Mouse (Mus musculus) lung, postnatal 10 days (tissue): ENCODE measurements at regions not wholly inside any gene's neighbourhood (a gene's known extent, or its start where the extent isn't known, plus 50 kb on each side); places are given as distances from the start of the nearest gene placed in this dataset.
A peak's percentile ranks its signal among the peaks of the same experiment; 100 is the strongest.

Source experiments
- DNase-seq: peaks from one replicate; pipeline ENCODE4 v3.0.0; 2021

DNA sequence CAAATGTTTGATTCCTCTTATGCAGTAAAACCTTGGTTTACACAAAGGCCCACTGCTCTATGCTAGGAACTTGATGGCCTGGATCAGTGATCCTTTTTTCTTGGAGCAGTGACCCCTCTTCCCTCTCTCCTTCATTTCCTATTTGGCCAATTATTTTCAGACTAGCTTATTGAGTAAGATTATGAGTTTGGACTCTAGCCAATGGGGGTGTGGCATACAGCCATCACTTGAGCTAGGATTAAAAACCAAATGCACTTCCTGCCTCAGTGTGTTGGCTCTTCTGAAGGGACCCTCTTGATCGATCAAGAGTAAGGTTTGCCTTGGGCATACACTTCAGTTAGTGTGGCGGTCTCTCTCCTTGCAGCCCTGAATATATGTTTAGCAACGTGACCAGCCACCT lies 1172.6 kb upstream of the Gulo start:
- peak; percentile 31 for DNase-seq

DNA sequence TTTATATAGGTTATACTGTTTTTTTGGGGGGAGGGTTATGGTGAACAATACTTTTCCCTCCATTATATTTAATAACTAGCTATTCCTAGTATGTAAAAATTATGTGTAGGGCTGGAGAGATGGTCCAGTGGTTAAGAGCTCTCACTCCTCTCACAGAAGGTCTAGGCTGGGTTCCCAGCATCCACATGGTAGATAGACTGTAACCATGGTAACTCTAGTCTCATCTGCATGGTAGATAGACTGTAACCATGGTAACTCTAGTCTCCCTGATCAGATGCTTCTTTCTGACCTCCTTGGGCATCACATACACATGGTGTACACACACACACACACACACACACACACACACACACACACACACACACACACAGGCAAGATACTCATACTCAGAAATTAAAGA lies 1170.5 kb upstream of the Gulo start:
- no peak for DNase-seq

GRCm38 (mm10) chr14:67178329-67179039 lies 1169.5 kb upstream of the Gulo start:
- no peak for DNase-seq

GRCm38 (mm10) chr14:67176672-67177071 lies 1167.7 kb upstream of the Gulo start:
- DNase-seq = no peak

GRCm38 (mm10) chr14:67176100-67176499 lies 1167.1 kb upstream of the Gulo start:
- DNase-seq = no peak

GRCm38 (mm10) chr14:67174929-67175328 lies 1165.9 kb upstream of the Gulo start:
- DNase-seq = no peak

- DNase-seq = no peak
Observed at GRCm38 (mm10) chr14:67170801-67171200, 1161.8 kb upstream of the Gulo start.

- DNase-seq = peak; percentile 65
Observed at GRCm38 (mm10) chr14:67170248-67170647, 1161.2 kb upstream of the Gulo start.

- DNase-seq = no peak
Observed at GRCm38 (mm10) chr14:67169201-67169600, 1160.2 kb upstream of the Gulo start.

- no peak for DNase-seq
Observed at GRCm38 (mm10) chr14:67159996-67160395, 1151.0 kb upstream of the Gulo start.

DNA sequence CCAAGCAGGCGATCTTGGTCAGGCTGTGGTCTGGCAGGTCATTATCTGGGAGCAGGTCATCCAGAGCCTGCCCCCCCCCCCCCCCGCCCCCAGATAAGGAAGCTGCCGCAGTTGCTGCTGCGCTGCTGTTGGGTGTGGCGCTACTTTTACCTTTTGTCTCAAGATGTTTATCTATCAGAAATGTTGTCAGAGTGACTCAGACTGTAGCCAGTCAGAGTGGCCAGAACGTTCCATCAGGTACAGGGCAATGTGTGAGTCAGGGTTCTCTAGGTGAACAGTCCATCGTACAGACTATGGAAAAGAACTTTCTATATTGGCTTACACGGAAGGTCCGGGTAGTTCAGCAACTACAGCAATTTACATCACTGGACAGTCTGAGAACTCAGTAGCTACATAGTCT lies 1149.9 kb upstream of the Gulo start:
- DNase-seq = no peak

DNA sequence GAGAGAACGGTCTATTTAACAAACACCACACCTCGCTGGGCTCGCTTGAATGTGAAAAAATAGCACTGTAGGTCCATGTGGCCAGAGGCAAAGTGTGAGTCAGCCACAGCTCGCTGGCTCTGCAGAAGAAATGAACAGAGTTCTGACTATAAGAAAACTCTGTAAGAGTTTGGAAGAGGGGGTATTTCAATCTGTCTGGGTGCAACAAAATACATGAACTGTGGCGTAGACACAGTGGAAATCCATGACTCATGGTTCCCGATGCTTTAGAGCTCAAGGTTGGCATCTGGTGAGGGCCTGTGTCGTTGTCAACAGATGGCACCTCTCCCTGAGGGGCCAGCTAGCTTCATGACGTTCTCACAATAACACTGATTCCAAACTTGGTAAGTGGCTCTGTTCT lies 1147.4 kb upstream of the Gulo start:
- DNase-seq = no peak

GRCm38 (mm10) chr14:67153621-67154020 lies 1144.6 kb upstream of the Gulo start:
- peak; percentile 74 for DNase-seq

DNA sequence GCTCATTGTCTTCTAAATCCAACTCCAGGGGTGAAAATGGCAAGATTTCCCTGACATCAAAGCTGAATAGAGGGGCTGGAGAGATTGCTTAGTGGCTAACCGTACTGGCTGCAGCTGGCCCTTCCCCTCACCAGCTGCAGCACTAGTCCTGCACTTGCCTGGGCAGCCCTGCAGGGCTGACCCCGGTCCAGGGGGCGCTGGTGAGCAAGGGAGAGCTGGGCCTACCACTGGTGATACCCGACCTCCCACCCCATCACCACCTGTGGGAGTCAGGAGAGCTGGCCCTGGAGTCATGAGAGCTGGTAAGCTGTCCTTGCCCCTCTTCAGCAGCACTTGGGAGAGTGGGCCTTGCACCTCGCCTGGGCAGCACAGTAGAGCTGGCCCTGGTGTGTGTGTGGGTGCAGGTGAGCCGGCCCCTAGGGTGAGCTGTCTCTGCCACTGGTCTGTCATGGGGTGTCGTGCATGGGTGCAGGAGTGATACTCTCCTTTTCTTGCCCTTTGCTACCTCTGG lies 1141.0 kb upstream of the Gulo start:
- peak; percentile 42 for DNase-seq

GRCm38 (mm10) chr14:67149091-67149490 lies 1140.1 kb upstream of the Gulo start:
- DNase-seq = no peak

- no peak for DNase-seq
Observed at GRCm38 (mm10) chr14:67146602-67147001, 1137.6 kb upstream of the Gulo start.

GRCm38 (mm10) chr14:67145046-67145445 lies 1136.0 kb upstream of the Gulo start:
- DNase-seq = no peak

DNA sequence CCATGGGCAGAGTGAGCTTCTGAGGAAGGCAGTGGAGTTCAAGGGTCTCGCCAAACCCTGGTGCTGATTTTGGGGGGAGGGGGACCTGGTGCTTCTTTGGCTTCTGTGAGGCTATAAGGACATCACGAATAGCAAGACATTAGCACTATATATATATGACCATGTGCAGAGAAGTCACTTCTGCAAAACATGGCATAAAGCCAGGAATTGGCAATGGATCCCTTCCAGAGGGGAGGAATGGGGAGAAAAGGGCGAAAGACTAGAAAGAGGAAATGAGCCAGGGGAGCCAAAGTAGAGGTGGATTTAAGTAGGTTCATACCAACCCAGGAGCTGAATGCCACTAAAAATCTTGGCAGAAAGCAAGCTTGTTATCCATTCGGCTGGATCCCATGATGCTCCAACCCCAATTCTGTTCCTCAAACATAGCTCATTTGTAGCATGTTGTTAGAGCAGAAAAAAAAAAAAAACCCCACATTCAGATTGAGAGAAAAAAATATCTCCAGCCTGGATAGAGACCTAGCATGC lies 1135.5 kb upstream of the Gulo start:
- DNase-seq = no peak

GRCm38 (mm10) chr14:67143826-67144225 lies 1134.8 kb upstream of the Gulo start:
- no peak for DNase-seq

DNA sequence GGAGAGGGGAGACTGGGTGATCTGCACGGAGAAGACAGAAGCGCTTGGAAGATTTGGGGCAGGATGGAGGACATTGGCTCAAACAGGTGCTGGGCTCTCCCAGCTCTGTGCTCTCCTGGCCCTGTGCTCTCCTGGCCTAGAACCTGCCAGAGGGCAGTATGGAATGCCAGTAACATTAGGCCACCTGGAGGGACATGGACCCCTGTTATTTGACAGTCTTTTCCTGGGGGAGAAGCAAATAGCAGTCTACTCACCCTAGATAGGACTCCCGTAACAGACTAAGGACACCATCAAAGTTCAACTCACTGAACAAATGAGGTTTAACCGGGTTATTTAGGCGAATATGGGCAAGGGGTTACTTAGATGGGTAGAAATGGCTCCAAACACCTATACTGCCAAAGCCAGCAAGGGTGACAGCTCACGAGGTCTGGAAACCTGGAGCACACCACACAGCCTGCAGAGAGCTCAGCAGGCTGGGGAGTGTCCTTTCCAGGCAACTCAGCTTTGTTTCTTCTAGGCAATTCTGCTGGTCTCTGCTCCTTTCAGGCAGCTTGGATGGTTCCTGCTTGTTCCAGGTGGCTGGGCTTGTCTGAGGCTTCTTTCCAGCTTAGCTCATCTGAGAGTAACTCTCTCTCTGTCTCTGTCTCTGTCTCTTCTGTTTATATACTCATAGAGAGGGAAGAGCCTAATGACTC lies 1133.7 kb upstream of the Gulo start:
- DNase-seq = no peak

GRCm38 (mm10) chr14:67141581-67142441 lies 1132.8 kb upstream of the Gulo start:
- no peak for DNase-seq

DNA sequence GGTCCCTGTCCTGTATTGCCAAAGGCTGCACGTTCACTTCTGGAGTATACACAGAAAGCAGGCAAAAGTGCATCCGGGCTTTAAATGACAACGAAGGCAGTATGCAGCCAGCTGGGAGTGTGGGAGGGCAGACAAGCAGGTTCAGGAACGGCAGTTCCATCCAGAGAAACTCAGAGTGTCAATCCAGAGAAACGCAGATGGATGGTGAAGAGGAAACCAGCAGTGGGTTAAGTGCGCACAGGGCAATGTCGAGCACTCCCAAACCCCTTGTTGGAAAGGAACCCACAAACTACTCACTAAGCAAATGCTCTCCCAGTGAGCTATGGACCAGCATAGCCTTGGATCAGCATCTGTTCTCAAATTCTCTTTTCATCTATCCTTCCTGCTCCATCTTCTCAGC lies 1132.1 kb upstream of the Gulo start:
- DNase-seq = no peak

DNA sequence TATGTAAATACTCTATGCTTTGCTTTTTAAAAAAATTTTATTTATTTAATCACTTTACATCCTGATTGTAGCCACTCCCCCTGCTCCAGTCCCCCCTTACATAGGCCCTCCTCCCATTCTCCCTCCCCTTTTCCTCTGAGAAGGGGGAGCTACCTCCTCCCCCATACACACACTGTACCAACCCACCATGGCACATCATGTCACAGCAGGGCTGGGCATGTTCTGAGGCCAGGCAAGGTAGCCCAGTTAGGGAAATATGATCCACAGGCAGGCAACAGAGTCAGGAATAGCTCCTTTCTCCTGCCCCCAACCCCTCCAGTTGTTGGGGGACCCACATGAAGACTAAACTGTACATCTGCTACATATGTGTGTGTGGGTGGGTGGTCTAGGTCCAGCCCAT lies 1130.7 kb upstream of the Gulo start:
- DNase-seq = no peak
